Mouse (Mus musculus) lung, postnatal 25 days (tissue): Measurements from ENCODE around the gene Rnf31.
A peak's percentile ranks its signal among the peaks of the same experiment; 100 is the strongest.

Experiments
- DNase-seq: peaks from one replicate; pipeline ENCODE4 v3.0.0; 2022; ENCODE audit warnings: low spot score

Rnf31 gene

GRCm38 (mm10) chr14:55604823-55605222, 13.3 kb downstream of the Rnf31 start:
- DNase-seq: no peak

GRCm38 (mm10) chr14:55605743-55606459, 14.4 kb downstream of the Rnf31 start:
- DNase-seq: no peak

- no peak for DNase-seq
Measured at GRCm38 (mm10) chr14:55608339-55608738, 16.8 kb downstream of the Rnf31 start.

- DNase-seq: no peak
Measured at GRCm38 (mm10) chr14:55613346-55613745, 21.8 kb downstream of the Rnf31 start.

- DNase-seq: no peak
Measured at GRCm38 (mm10) chr14:55614565-55615178, 23.2 kb downstream of the Rnf31 start.

- DNase-seq: no peak
Measured at GRCm38 (mm10) chr14:55615876-55616275, 24.4 kb downstream of the Rnf31 start.

GRCm38 (mm10) chr14:55616844-55617243, 25.3 kb downstream of the Rnf31 start:
- no peak for DNase-seq

GRCm38 (mm10) chr14:55617822-55618221, 26.3 kb downstream of the Rnf31 start, which contains the start of gene Rec8:
Gene Rec8, plus strand, starts transcription at chr14:55618037.
- peak; percentile 47 for DNase-seq

GRCm38 (mm10) chr14:55618486-55619195, 27.1 kb downstream of the Rnf31 start:
- DNase-seq: no peak

- DNase-seq: no peak
Measured at GRCm38 (mm10) chr14:55628077-55628827, 36.7 kb downstream of the Rnf31 start.

- DNase-seq: peak; percentile 51
Measured at GRCm38 (mm10) chr14:55629312-55629711, 37.8 kb downstream of the Rnf31 start.

- DNase-seq: no peak
Measured at GRCm38 (mm10) chr14:55634874-55635522, 43.5 kb downstream of the Rnf31 start.

- peak; percentile 91 for DNase-seq
Measured at GRCm38 (mm10) chr14:55635523-55636007, 44.1 kb downstream of the Rnf31 start, which contains the start of gene Ipo4. Gene Ipo4, minus strand, starts transcription at chr14:55635957.

- DNase-seq: no peak
Measured at GRCm38 (mm10) chr14:55637795-55638194, 46.3 kb downstream of the Rnf31 start, which contains the start of gene Gm49378. Gene Gm49378, minus strand, starts transcription at chr14:55637895.

GRCm38 (mm10) chr14:55640816-55641215, 49.3 kb downstream of the Rnf31 start:
- no peak for DNase-seq

GRCm38 (mm10) chr14:55641291-55641690, 49.8 kb downstream of the Rnf31 start:
- no peak for DNase-seq

- DNase-seq: no peak
Measured at GRCm38 (mm10) chr14:55642679-55643059, 51.2 kb downstream of the Rnf31 start.

GRCm38 (mm10) chr14:55643060-55643907, 51.8 kb downstream of the Rnf31 start, which contains the start of gene Tm9sf1:
Gene Tm9sf1, minus strand, starts transcription at chr14:55643806.
- peak; percentile 81 for DNase-seq

GRCm38 (mm10) chr14:55644261-55644888, 52.9 kb downstream of the Rnf31 start:
- peak; percentile 10 for DNase-seq

GRCm38 (mm10) chr14:55649884-55650283, 58.4 kb downstream of the Rnf31 start, which contains the start of gene Tssk4:
Gene Tssk4, plus strand, starts transcription at chr14:55650184.
- no peak for DNase-seq
